Mouse (Mus musculus) limb, embryonic 14.5 days (tissue): ENCODE measurements around the gene Nmnat2. TPM values are rescaled to one million over a fixed set of nuclear protein-coding genes. Genes with fewer than 3 reads are reported as not detected.

Experiments used
- ATAC-seq: fragments of 200-750 bp; cut with Nextera tagmentation; 2 replicates; pipeline ENCODE4 v1.8.0; 2017; ENCODE audit warnings: low read depth, moderate number of reproducible peaks, moderate TSS enrichment; ENCODE audit not compliant: low FRiP score
- DNase-seq: peaks from one replicate; pipeline ENCODE4 v3.0.0-alpha.2; 2015; ENCODE audit warnings: low spot score
- H3K27ac ChIP-seq: fragments of 300-500 bp; sonication (generic); replicated peaks from 2 replicates; pipeline ENCODE4 v1.5.1; 2014; ENCODE audit warnings: low read depth, mild to moderate bottlenecking, low read length, moderate library complexity, mixed read lengths
- H3K27me3 ChIP-seq: fragments of 300-500 bp; sonication (generic); 2 replicates; pipeline ENCODE4 v1.6.1; 2014; ENCODE audit warnings: low read length, mixed read lengths; ENCODE audit not compliant: control insufficient read depth, insufficient read depth
- H3K36me3 ChIP-seq: fragments of 300-500 bp; sonication (generic); 2 replicates; pipeline ENCODE4 v1.6.1; 2014; ENCODE audit warnings: mild to moderate bottlenecking, low read length, moderate library complexity, mixed read lengths; ENCODE audit not compliant: control insufficient read depth, insufficient read depth
- H3K4me1 ChIP-seq: fragments of 300-500 bp; sonication (generic); 2 replicates; pipeline ENCODE4 v1.6.1; 2014; ENCODE audit warnings: antibody characterized with exemption, low read length, mixed read lengths; ENCODE audit not compliant: control insufficient read depth, insufficient read depth
- H3K4me2 ChIP-seq: fragments of 300-500 bp; sonication (generic); replicated peaks from 2 replicates; pipeline ENCODE4 v1.6.1; 2014; ENCODE audit warnings: low read depth, mild to moderate bottlenecking, low read length, moderate library complexity; ENCODE audit not compliant: severe bottlenecking
- H3K4me3 ChIP-seq: fragments of 300-500 bp; sonication (generic); replicated peaks from 2 replicates; pipeline ENCODE4 v1.5.1; 2014; ENCODE audit warnings: low read length
- H3K9ac ChIP-seq: fragments of 300-500 bp; sonication (generic); 2 replicates; pipeline ENCODE4 v1.6.1; 2014; ENCODE audit warnings: mild to moderate bottlenecking, low read depth, low read length, moderate library complexity; ENCODE audit not compliant: severe bottlenecking
- H3K9me3 ChIP-seq: fragments of 300-500 bp; sonication (generic); 2 replicates; pipeline ENCODE4 v1.6.1; 2016; ENCODE audit warnings: low read length; ENCODE audit not compliant: control insufficient read depth
- POLR2A ChIP-seq: fragments of 200-500 bp; IDR thresholded peaks from 2 replicates; pipeline ENCODE4 v1.8.0; 2012; ENCODE audit warnings: inconsistent platforms, mild to moderate bottlenecking, moderate library complexity, borderline replicate concordance; ENCODE audit not compliant: insufficient read depth, insufficient read length; ENCODE audit errors: extremely low read depth
- WGBS: fragments of 180-500 bp; shearing (Covaris S2); extraction: QIAGEN DNeasy Blood & Tissue Kit; methylation state at CpG from one replicate; pipeline ENCODE4 v1.1.7; 2014; 5-methylcytosine and 5-hydroxymethylcytosine counted together
- polyA plus RNA-seq, 2 experiments: library from polyadenylated mRNA; depleted of rRNA in 1 of 2; stranded (reverse) in 1 of 2; unstranded in 1 of 2; fragments of >200 nt; fragmentation: Nextera tagmentation in 1 of 2; extraction: Ambion mirVana in 1 of 2; gene quantifications; 2 replicates each; pipeline versions ENCODE4 v1.2.1 to v1.2.3; 2012 to 2014

The Nmnat2 gene
- polyA plus RNA-seq, 2 experiments: 1.6 to 2.0 TPM

GRCm38 (mm10) chr1:153139635-153140034 lies 184.8 kb downstream of the Nmnat2 start:
- ATAC-seq: no peak
- Histone ChIP-seq H3K9me3 (no peaks in the 10 kb centered on the region), H3K4me1 (0 out of 2 replicates have a peak, but pooled peaks cover 2% of the 10 kb centered on the region), H3K9ac (no peak overlapping the region), H3K4me2 (no peak overlapping the region), H3K27me3 (no peaks in the 10 kb centered on the region), H3K4me3 (no peak overlapping the region), H3K27ac (no peak overlapping the region), H3K36me3 (no peaks in the 10 kb centered on the region)
- WGBS: 60% methylated on average over 7 of the region's 7 CpGs
- DNase-seq: no peak
- no peak for TF ChIP-seq POLR2A

- H3K36me3 ChIP-seq: no peaks in the 10 kb centered on the region
- no peak overlapping the region for H3K4me3 ChIP-seq
- no peak for DNase-seq
- no peaks in the 10 kb centered on the region for H3K4me1 ChIP-seq
- H3K9ac ChIP-seq: no peak overlapping the region
- ATAC-seq: no peak
- no peak overlapping the region for H3K4me2 ChIP-seq
- no peaks in the 10 kb centered on the region for H3K9me3 ChIP-seq
- no peak for TF ChIP-seq POLR2A
- WGBS: 67% methylated on average over 11 of the region's 11 CpGs
- H3K27ac ChIP-seq: no peak overlapping the region
- H3K27me3 ChIP-seq: no peaks in the 10 kb centered on the region
Observed at GRCm38 (mm10) chr1:153140265-153140664, 185.5 kb downstream of the Nmnat2 start.

- peak; percentile 48 for DNase-seq
- Histone ChIP-seq H3K27me3 (no peaks in the 10 kb centered on the region), H3K27ac (no peak overlapping the region), H3K9ac (no peak overlapping the region), H3K36me3 (no peaks in the 10 kb centered on the region), H3K9me3 (no peaks in the 10 kb centered on the region), H3K4me2 (no peak overlapping the region), H3K4me3 (no peak overlapping the region), H3K4me1 (no peaks in the 10 kb centered on the region)
- no peak; the same call in 1 of the 2 replicates for ATAC-seq
- no peak for TF ChIP-seq POLR2A
- 9% methylated on average over 8 of the region's 8 CpGs for WGBS
Observed at GRCm38 (mm10) chr1:153140747-153141228, 186.0 kb downstream of the Nmnat2 start.

GRCm38 (mm10) chr1:153144021-153144420 lies 189.2 kb downstream of the Nmnat2 start:
- Histone ChIP-seq H3K9ac (no peak overlapping the region), H3K27me3 (no peaks in the 10 kb centered on the region), H3K36me3 (no peaks in the 10 kb centered on the region), H3K4me1 (no peaks in the 10 kb centered on the region), H3K27ac (no peak overlapping the region), H3K9me3 (no peaks in the 10 kb centered on the region), H3K4me2 (no peak overlapping the region), H3K4me3 (no peak overlapping the region)
- no peak for ATAC-seq
- TF ChIP-seq POLR2A: no peak
- WGBS: 50% methylated on average over 11 of the region's 11 CpGs
- no peak for DNase-seq

GRCm38 (mm10) chr1:153145791-153146190 lies 191.0 kb downstream of the Nmnat2 start:
- Histone ChIP-seq H3K4me2 (no peak overlapping the region), H3K36me3 (no peaks in the 10 kb centered on the region), H3K4me3 (no peak overlapping the region), H3K9me3 (no peaks in the 10 kb centered on the region), H3K4me1 (no peaks in the 10 kb centered on the region), H3K27me3 (no peaks in the 10 kb centered on the region), H3K9ac (no peak overlapping the region), H3K27ac (no peak overlapping the region)
- no peak for TF ChIP-seq POLR2A
- ATAC-seq: no peak
- WGBS: 80% methylated on average over 5 of the region's 5 CpGs
- no peak for DNase-seq

GRCm38 (mm10) chr1:153152594-153152993 lies 197.8 kb downstream of the Nmnat2 start:
- Histone ChIP-seq H3K36me3 (no peaks in the 10 kb centered on the region), H3K4me3 (no peak overlapping the region), H3K4me2 (no peak overlapping the region), H3K27me3 (no peaks in the 10 kb centered on the region), H3K9ac (no peak overlapping the region), H3K27ac (no peak overlapping the region), H3K4me1 (0 out of 2 replicates have a peak, but pooled peaks cover 3% of the 10 kb centered on the region), H3K9me3 (no peaks in the 10 kb centered on the region)
- no peak for TF ChIP-seq POLR2A
- ATAC-seq (no peak), DNase-seq (peak; percentile 9)
- WGBS: 64% methylated on average over 7 of the region's 7 CpGs
